Mouse (Mus musculus): ENCODE data around the gene Als2.

Als2 gene

GRCm38 (mm10) chr1:59236856-59237441, at the start of gene Als2:
Gene Als2, minus strand, starts transcription at chr1:59237231.
- peak; percentile 99 for DNase-seq (ENCODE audit: low read depth, low spot score)

GRCm38 (mm10) chr1:59286316-59286850, 49.4 kb upstream of the Als2 start:
- no peak for DNase-seq (ENCODE audit: low read depth, low spot score)

GRCm38 (mm10) chr1:59285880-59286279, 48.8 kb upstream of the Als2 start:
- no peak for DNase-seq (ENCODE audit: low read depth, low spot score)

- DNase-seq (ENCODE audit: low read depth, low spot score), result no peak
These were observed 35.2 kb upstream of the Als2 start for GRCm38 (mm10) chr1:59272189-59272588.

- peak; percentile 19 for DNase-seq (ENCODE audit: low read depth, low spot score)
These were observed 33.1 kb upstream of the Als2 start for GRCm38 (mm10) chr1:59269951-59270689.

GRCm38 (mm10) chr1:59269466-59269865, 32.4 kb upstream of the Als2 start:
- no peak for DNase-seq (ENCODE audit: low read depth, low spot score)

GRCm38 (mm10) chr1:59268931-59269330, 31.9 kb upstream of the Als2 start:
- DNase-seq (ENCODE audit: low read depth, low spot score), result no peak

- DNase-seq (ENCODE audit: low read depth, low spot score), result no peak
These were observed 20.7 kb upstream of the Als2 start for GRCm38 (mm10) chr1:59257736-59258135.

GRCm38 (mm10) chr1:59256751-59257231, 19.8 kb upstream of the Als2 start, which contains the start of gene Cdk15:
Gene Cdk15, plus strand, starts transcription at chr1:59256906.
- DNase-seq (ENCODE audit: low read depth, low spot score), result peak; percentile 46

- DNase-seq (ENCODE audit: low read depth, low spot score), result no peak
These were observed 16.4 kb upstream of the Als2 start for GRCm38 (mm10) chr1:59253301-59253909.

GRCm38 (mm10) chr1:59252762-59253161, 15.7 kb upstream of the Als2 start:
- peak; percentile 61 for DNase-seq (ENCODE audit: low read depth, low spot score)

- DNase-seq (ENCODE audit: low read depth, low spot score), result peak; percentile 80
These were observed 10.6 kb upstream of the Als2 start for GRCm38 (mm10) chr1:59247602-59248001.

- DNase-seq (ENCODE audit: low read depth, low spot score), result no peak
These were observed 6.7 kb upstream of the Als2 start for GRCm38 (mm10) chr1:59243770-59244169.

- peak; percentile 91 for DNase-seq (ENCODE audit: low read depth, low spot score)
These were observed 682 bp upstream of the Als2 start for GRCm38 (mm10) chr1:59237614-59238211.

- DNase-seq (ENCODE audit: low read depth, low spot score), result peak; percentile 89
These were observed 7.8 kb downstream of the Als2 start for GRCm38 (mm10) chr1:59229187-59229586.

GRCm38 (mm10) chr1:59228552-59228951, 8.5 kb downstream of the Als2 start:
- no peak for DNase-seq (ENCODE audit: low read depth, low spot score)

- peak; percentile 97 for DNase-seq (ENCODE audit: low read depth, low spot score)
These were observed 14.8 kb downstream of the Als2 start for GRCm38 (mm10) chr1:59222101-59222825.

GRCm38 (mm10) chr1:59221591-59221990, 15.4 kb downstream of the Als2 start:
- DNase-seq (ENCODE audit: low read depth, low spot score), result peak; percentile 55

GRCm38 (mm10) chr1:59220371-59220770, 16.7 kb downstream of the Als2 start:
- no peak for DNase-seq (ENCODE audit: low read depth, low spot score)

- peak; percentile 96 for DNase-seq (ENCODE audit: low read depth, low spot score)
These were observed 21.6 kb downstream of the Als2 start for GRCm38 (mm10) chr1:59215446-59215845.

- no peak for DNase-seq (ENCODE audit: low read depth, low spot score)
These were observed 24.1 kb downstream of the Als2 start for GRCm38 (mm10) chr1:59212951-59213350.
